Mouse (Mus musculus): Measurements from ENCODE around the gene Dach1. TPM values are rescaled to one million over a fixed set of nuclear protein-coding genes. Genes with fewer than 3 reads are reported as not detected.

Dach1 gene
- total and polyA plus RNA-seq, 3 experiments, result not detected

GRCm38 (mm10) chr14:97814555-97815175, 354.9 kb downstream of the Dach1 start:
- TF ChIP-seq JUND (IDR thresholded peaks at IDR 0.05; ENCODE audit: low read depth, low read length) (no peak), ZC3H11A (IDR thresholded peaks at IDR 0.05; ENCODE audit: low read depth, low read length) (no peak), USF1 (IDR thresholded peaks at IDR 0.05; ENCODE audit: low read depth, low read length) (no peak), CHD1 (IDR thresholded peaks at IDR 0.05; ENCODE audit: low read depth, low read length) (no peak), USF2 (IDR thresholded peaks at IDR 0.05; ENCODE audit: borderline replicate concordance in 1 of 2, insufficient read depth in 1 of 2, low read depth in 1 of 2, low read length in 2 of 2) (no peak), UBTF (IDR thresholded peaks at IDR 0.05; ENCODE audit: borderline replicate concordance, insufficient read depth, low read depth, low read length) (no peak), MAFK (IDR thresholded peaks at IDR 0.05; ENCODE audit: borderline replicate concordance, low read depth, low read length) (no peak), HCFC1 (IDR thresholded peaks at IDR 0.05; ENCODE audit: low read depth, low read length) (no peak), TCF12 (IDR thresholded peaks at IDR 0.05; ENCODE audit: low read depth, low read length) (no peak), ELF1 (IDR thresholded peaks at IDR 0.05; ENCODE audit: low read depth, low read length) (no peak), MYB (IDR thresholded peaks at IDR 0.05; ENCODE audit: low read depth, low read length) (no peak), ZKSCAN1 (IDR thresholded peaks at IDR 0.05; ENCODE audit: low read depth, low read length) (no peak), ZNF384 (IDR thresholded peaks at IDR 0.05; ENCODE audit: low read depth, low read length) (no peak), RCOR1 (IDR thresholded peaks at IDR 0.05; ENCODE audit: low read depth, low read length) (no peak), EP300 (IDR thresholded peaks at IDR 0.05; ENCODE audit: low read depth in 1 of 2, low read length in 2 of 2) (no peak), CHD2 (IDR thresholded peaks at IDR 0.05; ENCODE audit: low read length) (no peak), BHLHE40 (IDR thresholded peaks at IDR 0.05; ENCODE audit: borderline replicate concordance, low read depth, low read length) (no peak)
- H3K36me3 ChIP-seq (ENCODE audit: control insufficient read depth in 1 of 2, insufficient read depth in 2 of 2, low read length in 2 of 2), result no peaks in the 10 kb centered on the region
- H3K27me3 ChIP-seq (ENCODE audit: control insufficient read depth in 1 of 2, insufficient read depth in 2 of 2, low read length in 2 of 2), result no peaks in the 10 kb centered on the region
- H3K27ac ChIP-seq (ENCODE audit: control insufficient read depth, low read depth, low read length), result no peak overlapping the region
- H3K9me3 ChIP-seq (replicated peaks; ENCODE audit: insufficient read depth, low read length), result no peaks in the 10 kb centered on the region
- no peak for DNase-seq (ENCODE audit: low read depth, low spot score)
- H3K4me1 ChIP-seq (ENCODE audit: control insufficient read depth in 1 of 2, insufficient read depth in 2 of 2, low read length in 2 of 2), result no peaks in the 10 kb centered on the region
- H3K79me2 ChIP-seq (ENCODE audit: control insufficient read depth, insufficient read depth, low read length, poor library complexity), result no peaks in the 10 kb centered on the region
- H3K4me3 ChIP-seq (ENCODE audit: control insufficient read depth in 1 of 2, insufficient read depth in 1 of 2, low read depth in 2 of 2, low read length in 2 of 2), result no peak overlapping the region
- H3K9ac ChIP-seq (ENCODE audit: control insufficient read depth, low read depth, low read length, poor library complexity, severe bottlenecking), result no peak overlapping the region

GRCm38 (mm10) chr14:97813557-97813956, 356.0 kb downstream of the Dach1 start:
- no peaks in the 10 kb centered on the region for H3K27me3 ChIP-seq (ENCODE audit: control insufficient read depth in 1 of 2, insufficient read depth in 2 of 2, low read length in 2 of 2)
- no peak for DNase-seq (ENCODE audit: low read depth, low spot score)
- no peak overlapping the region for H3K9ac ChIP-seq (ENCODE audit: control insufficient read depth, low read depth, low read length, poor library complexity, severe bottlenecking)
- H3K27ac ChIP-seq (ENCODE audit: control insufficient read depth, low read depth, low read length), result no peak overlapping the region
- H3K9me3 ChIP-seq (replicated peaks; ENCODE audit: insufficient read depth, low read length), result no peaks in the 10 kb centered on the region
- no peak overlapping the region for H3K4me3 ChIP-seq (ENCODE audit: control insufficient read depth in 1 of 2, insufficient read depth in 1 of 2, low read depth in 2 of 2, low read length in 2 of 2)
- TF ChIP-seq GATA1 (IDR thresholded peaks at IDR 0.05; ENCODE audit: low read depth, low read length) (no peak), UBTF (IDR thresholded peaks at IDR 0.05; ENCODE audit: borderline replicate concordance, insufficient read depth, low read depth, low read length) (no peak)
- no peaks in the 10 kb centered on the region for H3K79me2 ChIP-seq (ENCODE audit: control insufficient read depth, insufficient read depth, low read length, poor library complexity)
- H3K36me3 ChIP-seq (ENCODE audit: control insufficient read depth in 1 of 2, insufficient read depth in 2 of 2, low read length in 2 of 2), result no peaks in the 10 kb centered on the region
- no peaks in the 10 kb centered on the region for H3K4me1 ChIP-seq (ENCODE audit: control insufficient read depth in 1 of 2, insufficient read depth in 2 of 2, low read length in 2 of 2)

All from MEL (cell line).